Mouse (Mus musculus) common myeloid progenitor, adult 5-6 weeks (primary cell): ENCODE data around the gene Mrpl54. TPM values are rescaled to one million over a fixed set of nuclear protein-coding genes. Genes with fewer than 3 reads are reported as not detected.
"Not testable (repeated sequence)": the region's sequence is repeated elsewhere in the genome, so short reads cannot be mapped to it uniquely, and the experiment has no call there.

Experiments used
- ATAC-seq: replicated peaks from 2 replicates; pipeline ENCODE4 v1.8.0; 2016; ENCODE audit warnings: low read depth, mild to moderate bottlenecking, moderate TSS enrichment, inconsistent platforms; ENCODE audit not compliant: poor library complexity, severe bottlenecking
- total RNA-seq: library from RNA; stranded (forward); fragments of 200-1000, 187-1606 nt; gene quantifications from 2 replicates; pipeline ENCODE4 v1.2.3, GENCODE M21; 2017

Gene Mrpl54
- total RNA-seq, 1 experiment from 2014 or later: 132 TPM

- no peak for ATAC-seq
Observed at GRCm38 (mm10) chr10:81233226-81233585, 33.5 kb downstream of the Mrpl54 start.

GRCm38 (mm10) chr10:81232580-81233225, 34.0 kb downstream of the Mrpl54 start, which contains the start of gene Zfr2:
TSS of gene Zfr2 (plus strand) at chr10:81233155.
- ATAC-seq: peak; percentile 85

- ATAC-seq: no peak
Observed at GRCm38 (mm10) chr10:81231436-81231835, 35.3 kb downstream of the Mrpl54 start.

GRCm38 (mm10) chr10:81230438-81231332, 36.0 kb downstream of the Mrpl54 start, which contains the start of gene Atcay:
TSS of gene Atcay (minus strand) at chr10:81230833.
- peak; percentile 34 for ATAC-seq

- no peak for ATAC-seq
Observed at GRCm38 (mm10) chr10:81229735-81230437, 36.8 kb downstream of the Mrpl54 start.

GRCm38 (mm10) chr10:81223731-81224130, 43.0 kb downstream of the Mrpl54 start:
- not testable (repeated sequence) for ATAC-seq

- peak; percentile 74 for ATAC-seq
Observed at GRCm38 (mm10) chr10:81221402-81222015, 45.2 kb downstream of the Mrpl54 start.

GRCm38 (mm10) chr10:81217964-81218363, 48.8 kb downstream of the Mrpl54 start:
- peak; percentile 65 for ATAC-seq

- not testable (repeated sequence) for ATAC-seq
Observed at GRCm38 (mm10) chr10:81217267-81217666, 49.5 kb downstream of the Mrpl54 start.

- ATAC-seq: no peak
Observed at GRCm38 (mm10) chr10:81216810-81217209, 49.9 kb downstream of the Mrpl54 start.

- no peak for ATAC-seq
Observed at GRCm38 (mm10) chr10:81216260-81216659, 50.5 kb downstream of the Mrpl54 start.

Other genes with a start within 250 kb of the Mrpl54 start
- gene Diras1, start 241.3 kb downstream of the Mrpl54 start, total RNA-seq: not detected in 2 replicates
- gene Slc39a3, start 229.5 kb downstream of the Mrpl54 start, total RNA-seq: 4.1 and 5.5 TPM in 2 replicates
- gene Sgta, start 206.8 kb downstream of the Mrpl54 start, total RNA-seq: 41.4 and 43.1 TPM in 2 replicates
- gene Thop1, start 196.9 kb downstream of the Mrpl54 start, total RNA-seq: 18.6 and 25.9 TPM in 2 replicates
- 0.18 and 0.58 TPM in 2 replicates for gene Creb3l3, start 168.1 kb downstream of the Mrpl54 start, total RNA-seq
- gene Map2k2, start 161.0 kb downstream of the Mrpl54 start, total RNA-seq: 56.2 and 61.8 TPM in 2 replicates
- gene Zbtb7a, start 131.7 kb downstream of the Mrpl54 start, total RNA-seq: 13.1 and 14.5 TPM in 2 replicates
- 8.4 and 17.5 TPM in 2 replicates for gene Pias4, start 99.0 kb downstream of the Mrpl54 start, total RNA-seq
- gene Eef2, start 90.3 kb downstream of the Mrpl54 start, total RNA-seq: 1,623 and 1,948 TPM in 2 replicates
- gene Dapk3, start 83.9 kb downstream of the Mrpl54 start, total RNA-seq: 14.3 and 29.8 TPM in 2 replicates
- not detected in 2 replicates for gene 4930442H23Rik, start 83.1 kb downstream of the Mrpl54 start, total RNA-seq
- not detected in 2 replicates for gene Nmrk2, start 64.9 kb downstream of the Mrpl54 start, total RNA-seq
- gene Atcay, start 36.1 kb downstream of the Mrpl54 start, total RNA-seq: not detected in 2 replicates
- 0.19 TPM in 1 of 2 replicates, not detected in the other for gene Zfr2, start 33.8 kb downstream of the Mrpl54 start, total RNA-seq
- 19.7 and 20.3 TPM in 2 replicates for gene Matk, start 14.0 kb downstream of the Mrpl54 start, total RNA-seq
- gene Apba3, start within 50 bp of the Mrpl54 start, total RNA-seq: 12.1 and 14.5 TPM in 2 replicates
- 3.5 and 4.4 TPM in 2 replicates for gene Tjp3, start 24.6 kb upstream of the Mrpl54 start, total RNA-seq
- 24.4 and 36.8 TPM in 2 replicates for gene Pip5k1c, start 26.0 kb upstream of the Mrpl54 start, total RNA-seq
- 27.9 and 35.1 TPM in 2 replicates for gene Cactin, start 54.2 kb upstream of the Mrpl54 start, total RNA-seq
- 3.4 and 4.2 TPM in 2 replicates for gene Tbxa2r, start 61.8 kb upstream of the Mrpl54 start, total RNA-seq
- gene Gipc3, start 76.3 kb upstream of the Mrpl54 start, total RNA-seq: not detected in 2 replicates
- 33.2 and 35.5 TPM in 2 replicates for gene Hmg20b, start 83.5 kb upstream of the Mrpl54 start, total RNA-seq
- gene Mfsd12, start 90.6 kb upstream of the Mrpl54 start, total RNA-seq: 8.7 and 17.4 TPM in 2 replicates
- gene 4930404N11Rik, start 98.9 kb upstream of the Mrpl54 start, total RNA-seq: 0.23 TPM in 1 of 2 replicates, not detected in the other
- 21.9 and 24.8 TPM in 2 replicates for gene Fzr1, start 111.6 kb upstream of the Mrpl54 start, total RNA-seq
- gene Dohh, start 117.5 kb upstream of the Mrpl54 start, total RNA-seq: 34.7 and 50.7 TPM in 2 replicates
- gene Gm48551, start 117.5 kb upstream of the Mrpl54 start, total RNA-seq: 0.19 and 2.4 TPM in 2 replicates
- 1.6 TPM in 1 of 2 replicates, not detected in the other for gene Gm48552, start 122.1 kb upstream of the Mrpl54 start, total RNA-seq
- 5.0 and 13.2 TPM in 2 replicates for gene Smim24, start 126.1 kb upstream of the Mrpl54 start, total RNA-seq
- 13.7 and 18.2 TPM in 2 replicates for gene Nfic, start 188.7 kb upstream of the Mrpl54 start, total RNA-seq
- 0.14 TPM in 1 of 2 replicates, not detected in the other for gene Celf5, start 215.8 kb upstream of the Mrpl54 start, total RNA-seq
- 46.6 and 52.9 TPM in 2 replicates for gene Ncln, start 229.5 kb upstream of the Mrpl54 start, total RNA-seq
- gene S1pr4, start 233.2 kb upstream of the Mrpl54 start, total RNA-seq: 10.3 and 14.4 TPM in 2 replicates